Mouse (Mus musculus) fat pad, adult 2 months (tissue): ENCODE measurements at regions not wholly inside any gene's neighbourhood (a gene's known extent, or its start where the extent isn't known, plus 50 kb on each side); places are given as distances from the start of the nearest gene placed in this dataset.
A peak's percentile ranks its signal among the peaks of the same experiment; 100 is the strongest.

Source experiments
- DNase-seq: peaks from one replicate; pipeline ENCODE4 v3.0.0-alpha.2; 2011; ENCODE audit warnings: low read depth, low spot score; ENCODE audit errors: extremely low read depth

DNA sequence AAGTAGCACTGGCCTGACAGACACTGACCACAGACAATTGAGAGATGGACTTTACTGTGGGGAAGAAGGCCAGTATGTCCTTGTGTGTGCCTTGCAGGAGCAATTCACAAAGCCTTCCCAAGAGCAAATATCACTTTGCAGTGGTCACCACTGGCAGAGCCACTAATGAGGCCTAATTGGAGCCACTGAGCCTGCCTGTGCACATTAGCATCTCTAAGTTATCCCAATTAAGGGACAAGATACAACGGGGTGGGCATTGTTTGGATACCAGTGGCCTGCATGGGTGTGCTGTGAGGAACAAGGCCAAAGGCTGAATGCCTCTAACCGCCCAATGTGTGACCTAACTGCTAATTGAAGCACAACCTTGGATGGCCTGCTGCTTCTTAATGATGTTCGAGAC lies 433.4 kb upstream of the Ptbp2 start:
- no peak for DNase-seq

DNA sequence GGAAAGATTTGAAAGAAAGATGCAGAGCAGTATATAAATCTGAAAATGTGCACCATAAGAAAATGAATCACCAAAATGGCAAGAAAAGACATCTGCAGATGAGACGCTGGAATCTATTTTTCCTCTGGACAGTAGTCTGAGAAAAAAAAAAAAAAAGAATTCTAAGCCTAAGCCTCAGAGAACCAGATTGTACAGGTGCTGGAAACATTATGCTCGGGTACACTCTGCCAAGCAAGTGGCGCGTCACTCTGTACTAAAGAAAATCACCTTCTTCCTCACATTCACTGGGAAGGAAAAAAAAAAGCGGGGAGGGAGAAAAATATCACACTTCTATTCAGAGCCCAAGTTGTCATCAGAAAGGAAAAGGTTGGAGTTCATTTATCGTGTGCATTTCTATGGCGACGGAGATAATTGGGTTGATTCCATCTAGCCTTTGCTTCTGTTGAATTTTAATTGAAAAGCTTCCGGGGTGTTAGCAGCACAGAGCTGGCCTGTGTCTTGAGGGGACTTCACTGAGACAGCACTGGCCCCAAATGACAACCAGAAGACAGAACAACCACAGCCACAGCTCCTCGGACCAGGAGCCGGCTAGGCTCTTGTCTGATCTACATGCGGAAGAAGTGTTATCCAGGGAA lies 430.5 kb upstream of the Ptbp2 start:
- no peak for DNase-seq

DNA sequence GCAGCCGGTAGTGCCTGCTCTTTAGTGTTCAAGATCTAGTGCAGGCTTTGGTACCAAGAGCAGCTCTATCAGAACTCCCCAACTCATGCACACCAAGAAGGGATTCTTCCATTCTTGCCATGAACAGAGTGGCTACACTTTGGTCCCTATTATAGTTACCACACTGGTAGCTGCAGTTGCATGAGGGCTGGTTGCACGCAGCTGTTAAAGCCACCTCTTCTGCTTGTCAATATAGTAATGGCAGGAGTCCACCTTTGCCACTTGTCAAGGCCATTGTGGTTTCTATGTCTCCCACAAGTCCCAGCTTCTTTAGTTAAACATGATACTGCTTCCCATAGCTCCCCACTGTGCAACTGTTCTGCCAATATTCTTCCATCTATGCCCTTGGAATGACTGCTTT lies 415.1 kb upstream of the Ptbp2 start:
- no peak for DNase-seq

- DNase-seq, result no peak
Observed at GRCm38 (mm10) chr3:120194501-120194900, 410.2 kb upstream of the Ptbp2 start.

- DNase-seq, result no peak
Observed at GRCm38 (mm10) chr3:120192439-120193326, 408.4 kb upstream of the Ptbp2 start.

DNA sequence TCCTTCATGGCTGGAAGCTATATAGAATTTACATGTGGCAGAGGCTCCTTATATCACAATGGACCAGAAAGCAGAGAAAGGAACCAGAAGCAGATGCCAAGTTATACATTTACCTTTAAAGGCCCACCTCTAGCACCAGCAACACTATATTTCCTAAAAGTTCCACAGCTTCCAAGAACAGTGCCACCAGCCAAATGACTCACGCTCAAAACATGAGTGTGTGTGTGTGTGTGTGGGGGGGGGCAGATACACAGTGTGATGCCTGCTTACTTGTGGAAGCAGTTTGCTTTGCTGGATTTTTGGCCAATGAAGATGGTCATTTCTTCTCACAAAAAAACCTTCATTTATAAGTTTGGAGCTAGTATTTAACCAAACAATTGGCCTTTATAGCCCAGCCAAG lies 405.3 kb upstream of the Ptbp2 start:
- no peak for DNase-seq

DNA sequence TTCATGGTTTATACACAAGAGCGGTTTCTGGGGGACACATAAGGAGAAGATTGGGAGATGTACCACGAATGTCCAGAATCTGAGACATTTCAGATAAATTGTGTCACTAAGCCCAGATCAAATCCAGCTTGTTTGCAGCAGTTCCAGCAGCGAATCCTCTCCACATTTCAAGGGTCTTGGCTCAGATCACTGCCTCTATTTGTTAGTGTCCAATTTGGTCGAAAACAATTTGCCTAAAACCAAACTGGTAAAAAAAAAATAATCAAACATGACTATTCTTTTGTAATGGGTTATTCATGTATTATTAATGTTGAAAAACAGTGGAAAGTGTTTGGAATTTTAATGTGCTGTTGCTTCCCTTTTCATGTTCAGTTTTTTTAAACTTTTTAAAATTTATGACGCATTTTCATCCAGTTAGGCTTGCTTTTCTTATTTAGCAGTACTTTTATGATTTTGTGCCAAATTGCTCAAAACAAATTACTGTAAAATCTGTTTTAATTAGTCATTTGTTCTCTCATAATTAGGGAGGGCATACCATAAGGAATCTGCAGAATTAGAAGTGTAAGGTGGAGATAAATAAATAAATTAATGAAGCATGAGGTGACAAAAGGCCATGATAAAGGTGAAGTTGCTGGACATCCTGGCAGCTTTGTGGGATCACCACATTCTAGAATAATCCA lies 396.8 kb upstream of the Ptbp2 start:
- DNase-seq, result no peak

DNA sequence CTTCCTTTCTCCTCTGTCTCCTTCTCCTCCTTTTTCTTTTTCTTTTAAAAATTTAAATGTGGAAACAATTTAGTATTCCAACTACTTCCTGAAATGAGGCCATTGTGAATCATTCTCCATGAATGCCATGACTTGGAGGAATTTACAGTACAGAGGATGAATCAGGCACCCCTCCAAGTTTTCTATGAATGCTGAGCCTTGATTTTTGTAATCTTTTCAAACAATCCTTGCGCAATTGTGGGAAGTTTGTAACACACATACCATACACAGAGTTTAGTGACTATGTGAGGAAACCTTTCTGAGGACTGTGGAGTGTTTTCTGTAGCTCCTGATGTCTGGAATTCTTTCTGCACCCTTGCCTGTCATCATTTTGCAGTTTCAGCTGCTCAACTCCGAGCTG lies 391.4 kb upstream of the Ptbp2 start:
- DNase-seq, result peak; percentile 10
